Mouse (Mus musculus): ENCODE results near the gene Atp5h.
A peak's percentile ranks its signal among the peaks of the same experiment; 100 is the strongest.
"Not testable (repeated sequence)": the region's sequence is repeated elsewhere in the genome, so short reads cannot be mapped to it uniquely, and the experiment has no call there.

The Atp5h gene

DNA sequence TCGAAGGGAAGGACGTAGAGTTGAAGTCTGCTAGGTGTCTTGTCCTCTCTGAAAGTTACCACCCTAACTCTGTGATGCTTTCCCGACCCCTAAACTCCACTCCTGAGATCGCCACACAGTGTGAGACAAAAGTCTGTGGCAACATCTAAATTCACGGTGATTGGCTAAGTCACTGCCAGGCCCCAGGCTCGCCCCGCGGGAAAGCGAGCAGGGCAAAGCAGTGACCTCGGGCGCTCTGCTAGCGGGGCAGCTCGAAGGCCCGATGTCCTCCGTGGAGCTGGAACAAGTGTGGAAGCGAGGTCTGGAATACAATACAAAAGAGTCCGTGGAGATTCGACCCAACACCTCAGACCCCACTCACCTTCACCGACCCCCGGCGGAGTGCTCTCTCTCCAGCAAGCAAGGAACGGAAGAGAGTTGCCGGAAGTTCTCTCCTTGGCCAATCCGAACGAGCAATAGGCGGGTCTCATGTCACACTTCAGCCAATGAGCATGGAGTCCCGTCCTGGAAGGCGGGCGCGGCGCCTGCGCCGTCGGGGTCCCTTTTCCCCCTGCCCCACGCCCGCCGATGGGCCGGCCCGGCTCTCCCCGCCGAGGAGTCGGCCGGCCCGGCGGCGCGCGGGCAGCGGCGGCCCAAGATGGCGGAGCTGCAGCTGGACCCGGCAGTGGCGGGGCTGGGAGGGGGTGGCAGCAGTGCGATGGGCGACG lies at the start of gene Atp5h, which contains the start of gene Kctd2:
Gene Atp5h, minus strand, starts transcription at position 432 of the 707 bp plus-strand sequence.
Gene Kctd2, plus strand, starts transcription at position 598 of the 707 bp plus-strand sequence.
- peak; percentile 76 for DNase-seq (ENCODE audit: low spot score)

DNA sequence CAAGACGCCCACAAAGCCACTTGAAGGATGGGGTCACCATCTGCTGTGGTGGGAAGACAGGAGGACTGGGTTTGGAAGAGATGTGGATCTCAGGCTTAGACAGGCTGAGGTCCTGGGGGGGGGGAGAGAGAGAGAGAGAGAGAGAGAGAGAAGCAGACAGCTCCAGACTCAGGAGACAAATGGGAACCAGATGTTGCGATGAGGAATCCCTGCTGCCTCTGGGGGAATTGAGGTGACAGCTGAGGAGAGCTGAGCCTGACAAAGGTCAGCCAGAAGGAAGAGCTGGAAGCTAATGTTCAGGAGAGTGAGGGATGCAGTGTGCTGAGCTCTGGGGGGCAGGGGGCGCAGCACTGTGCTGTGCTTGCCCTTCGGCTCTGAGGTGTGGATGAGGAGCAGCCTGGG lies 47.5 kb upstream of the Atp5h start:
- DNase-seq (ENCODE audit: low spot score), result no peak

DNA sequence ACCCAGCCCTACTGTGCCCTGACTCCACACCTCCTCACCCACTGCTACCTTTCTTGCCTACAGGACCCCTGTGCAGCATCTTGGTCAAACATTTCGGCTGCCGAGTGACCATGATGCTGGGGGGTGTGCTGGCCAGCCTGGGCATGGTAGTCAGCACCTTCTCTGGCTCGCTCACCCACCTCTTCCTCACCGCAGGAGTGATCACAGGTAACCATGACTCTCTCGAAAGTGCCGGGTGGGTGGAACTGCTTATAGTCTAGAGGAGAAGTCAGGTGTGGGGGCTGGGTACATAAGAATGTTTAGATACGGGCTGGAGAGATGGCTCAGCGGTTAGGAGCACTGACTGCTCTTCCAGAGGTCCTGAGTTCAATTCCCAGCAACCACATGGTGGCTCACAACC lies 45.1 kb upstream of the Atp5h start:
- no peak for DNase-seq (ENCODE audit: low spot score)

DNA sequence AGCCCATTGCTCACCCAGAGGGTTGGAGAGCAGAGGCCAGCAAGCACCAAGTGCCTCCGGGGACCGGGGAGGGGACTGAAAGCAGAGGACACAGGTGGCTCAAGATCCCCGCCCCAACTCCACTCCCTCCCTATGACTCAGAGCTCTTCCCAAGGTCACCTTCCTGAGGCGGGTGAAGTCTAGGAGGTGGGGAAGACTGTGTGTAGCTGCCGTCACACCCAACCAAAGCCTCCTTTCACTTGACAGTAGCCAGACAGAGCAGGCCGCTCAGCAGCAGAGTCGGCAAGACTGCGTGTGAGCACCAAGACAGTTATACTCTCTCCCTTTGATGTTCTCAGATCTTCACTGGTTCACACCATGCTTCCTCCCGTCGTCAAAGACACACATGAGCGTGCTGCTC lies 43.6 kb upstream of the Atp5h start:
- no peak for DNase-seq (ENCODE audit: low spot score)

DNA sequence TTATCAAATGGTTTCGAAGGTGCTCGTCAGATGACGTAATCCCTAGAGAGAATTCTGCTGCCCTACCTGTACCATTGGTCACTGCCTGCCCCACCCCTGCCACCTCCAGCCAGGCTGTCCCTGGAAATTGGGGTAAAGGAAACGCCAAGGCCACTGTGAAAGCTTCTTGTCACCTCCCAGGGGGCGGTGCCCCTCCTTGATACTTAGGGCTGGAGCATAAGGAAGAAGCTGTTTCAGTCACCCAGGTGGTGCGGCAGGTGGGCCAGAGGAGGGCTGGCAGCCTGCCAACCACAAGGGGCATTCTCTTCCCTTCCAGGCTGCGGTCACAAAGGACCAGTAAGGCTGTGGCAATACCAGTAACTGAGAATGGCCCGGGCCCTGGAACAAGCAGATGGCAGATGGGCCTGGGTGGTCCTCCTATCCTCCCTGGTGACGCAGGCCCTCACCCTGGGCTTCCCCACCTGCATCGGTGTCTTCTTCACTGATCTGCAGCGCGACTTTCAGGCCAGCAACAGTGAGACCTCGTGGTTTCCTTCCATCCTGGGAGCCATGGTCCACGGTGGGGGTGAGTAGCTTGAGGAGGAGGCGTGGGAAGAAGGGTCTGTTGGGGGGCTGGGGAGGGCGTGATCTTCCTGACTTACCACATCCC lies 42.6 kb upstream of the Atp5h start, which contains the start of gene Slc16a5:
Gene Slc16a5, plus strand, starts transcription at position 232 of the 649 bp plus-strand sequence.
- no peak for DNase-seq (ENCODE audit: low spot score)

DNA sequence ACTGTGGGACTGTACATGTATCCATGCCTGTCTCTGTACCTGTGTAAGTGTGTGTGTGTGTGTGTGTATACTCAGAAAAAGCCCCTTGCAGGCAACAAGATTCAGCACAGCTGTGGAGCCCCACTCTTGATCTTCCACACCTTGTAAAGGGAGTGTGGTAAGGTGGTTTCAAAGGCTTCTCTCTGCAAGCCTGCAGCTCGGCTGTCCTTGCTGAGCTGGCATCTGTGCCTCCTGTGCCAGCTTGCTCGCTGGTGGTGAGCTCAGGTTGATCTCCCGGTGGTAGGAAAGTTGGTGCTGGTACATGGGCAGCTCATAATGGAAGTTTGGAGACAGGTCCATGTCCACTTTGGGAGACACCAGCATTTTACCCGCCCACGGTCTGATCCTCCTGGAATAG lies 42.1 kb upstream of the Atp5h start:
- DNase-seq (ENCODE audit: low spot score), result no peak

DNA sequence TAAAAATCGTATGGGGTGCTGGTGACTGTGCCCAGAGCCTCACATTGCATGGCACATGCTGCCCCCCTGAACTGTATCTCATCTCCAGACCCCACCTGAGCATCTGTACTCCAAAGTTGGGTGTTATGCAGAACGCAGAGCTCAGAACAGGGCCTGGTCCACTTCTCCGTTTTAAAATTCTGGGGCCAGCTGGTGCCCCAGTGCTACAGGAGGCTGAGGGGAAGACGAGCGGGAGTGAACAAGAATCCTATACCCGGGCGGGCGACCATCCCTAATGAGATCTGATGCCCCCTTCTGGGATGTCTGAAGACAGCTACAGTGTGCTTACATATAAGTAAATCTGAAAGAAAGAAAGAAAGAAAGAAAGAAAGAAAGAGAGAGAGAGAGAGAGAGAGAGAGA lies 41.2 kb upstream of the Atp5h start:
- DNase-seq (ENCODE audit: low spot score), result no peak

DNA sequence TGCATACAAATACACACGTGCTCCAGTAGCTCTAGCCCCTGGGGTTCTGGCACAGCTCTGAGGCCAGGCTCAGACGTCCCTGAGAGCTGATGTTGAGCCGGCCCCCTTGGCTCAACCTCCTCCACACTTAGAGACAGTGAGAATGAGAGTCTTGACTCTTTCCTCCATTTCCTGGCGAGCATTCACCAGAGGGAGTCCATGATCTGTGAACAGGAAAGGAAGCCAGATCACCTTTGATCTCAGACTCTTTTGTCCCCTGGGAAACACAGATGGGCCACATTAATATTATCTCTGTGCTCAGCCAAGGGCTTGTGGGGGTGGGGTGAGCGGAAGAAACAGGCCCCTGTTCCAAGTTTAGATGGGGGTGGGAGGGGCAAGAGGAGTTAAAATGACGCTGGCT lies 37.6 kb upstream of the Atp5h start:
- DNase-seq (ENCODE audit: low spot score), result no peak

DNA sequence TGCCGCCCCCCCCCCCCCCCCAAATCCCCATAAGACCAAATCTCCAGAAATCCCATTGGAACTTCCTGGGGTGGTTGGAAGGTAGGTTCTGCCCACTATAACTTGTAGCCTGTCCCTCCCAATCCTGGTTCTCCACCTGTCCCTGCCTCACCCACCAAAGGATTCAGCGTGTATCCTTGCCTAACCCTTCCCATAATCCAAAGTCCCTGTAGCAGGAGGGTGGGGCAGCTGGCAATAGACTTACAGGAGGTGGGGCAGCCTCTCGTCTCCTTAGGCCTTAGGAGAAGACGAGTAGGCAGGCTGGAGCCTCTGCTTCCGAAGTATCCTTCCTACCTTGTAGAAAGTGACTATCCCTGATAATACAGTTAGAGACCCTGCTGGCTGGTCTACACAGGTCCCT lies 36.4 kb upstream of the Atp5h start:
- DNase-seq (ENCODE audit: low spot score), result no peak

DNA sequence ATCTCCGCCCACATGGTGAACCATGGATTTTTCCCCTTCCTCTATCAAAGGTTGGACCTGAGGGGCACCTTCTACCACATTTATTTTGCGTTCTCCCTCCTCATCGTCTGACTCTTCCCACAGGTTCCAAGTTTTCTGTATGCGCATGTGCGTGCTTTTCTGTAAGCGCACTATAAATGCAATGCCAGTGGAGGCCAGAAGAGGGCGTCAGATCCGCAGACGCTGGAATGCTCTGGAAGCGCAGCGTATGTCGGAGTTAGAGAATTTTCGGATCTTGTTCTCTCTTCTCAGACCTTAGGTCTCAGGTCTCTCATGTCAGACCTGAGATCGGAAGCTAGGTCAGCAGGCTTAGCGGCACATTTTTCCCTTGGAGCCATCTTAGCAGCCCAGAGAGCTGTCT lies 35.9 kb upstream of the Atp5h start:
- DNase-seq (ENCODE audit: low spot score), result no peak

DNA sequence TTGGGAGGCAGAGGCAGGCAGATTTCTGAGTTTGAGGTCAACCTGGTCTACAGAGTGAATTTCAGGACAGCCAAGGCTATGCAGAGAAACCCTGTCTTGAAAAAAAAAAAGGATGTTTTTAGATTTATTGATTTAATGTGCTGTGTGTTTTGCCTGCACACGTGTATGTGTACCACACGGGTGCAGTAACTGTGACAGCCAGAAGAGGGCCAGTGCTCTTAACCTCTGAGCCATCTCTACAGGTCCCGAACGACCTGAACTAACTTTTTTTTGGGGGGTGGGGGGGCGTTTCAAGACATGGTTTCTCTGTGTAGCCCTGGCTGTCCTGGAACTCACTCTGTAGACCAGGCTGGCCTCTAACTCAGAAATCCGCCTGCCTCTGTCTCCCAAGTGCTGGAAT lies 35.1 kb upstream of the Atp5h start:
- DNase-seq (ENCODE audit: low spot score), result not testable (repeated sequence)

DNA sequence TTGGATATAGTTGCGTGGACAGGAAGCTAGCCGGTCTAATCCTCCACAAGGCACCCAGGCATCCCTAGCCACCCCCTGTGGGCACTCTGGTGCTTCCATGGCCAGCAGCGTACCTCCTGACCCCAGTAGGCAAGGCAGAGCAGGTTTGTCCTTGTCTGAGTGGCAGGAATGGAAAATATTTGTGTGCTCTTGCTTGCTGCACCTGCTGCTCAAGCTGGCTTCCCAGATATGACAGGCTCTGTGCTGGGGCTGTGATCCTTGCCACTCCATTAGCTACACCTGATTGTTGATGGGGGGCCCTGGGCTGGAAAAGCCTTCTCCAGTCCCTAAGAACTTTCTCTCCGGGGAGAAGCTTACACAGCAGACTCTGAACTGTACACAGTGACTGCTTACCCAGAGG lies 33.5 kb upstream of the Atp5h start:
- DNase-seq (ENCODE audit: low spot score), result no peak

DNA sequence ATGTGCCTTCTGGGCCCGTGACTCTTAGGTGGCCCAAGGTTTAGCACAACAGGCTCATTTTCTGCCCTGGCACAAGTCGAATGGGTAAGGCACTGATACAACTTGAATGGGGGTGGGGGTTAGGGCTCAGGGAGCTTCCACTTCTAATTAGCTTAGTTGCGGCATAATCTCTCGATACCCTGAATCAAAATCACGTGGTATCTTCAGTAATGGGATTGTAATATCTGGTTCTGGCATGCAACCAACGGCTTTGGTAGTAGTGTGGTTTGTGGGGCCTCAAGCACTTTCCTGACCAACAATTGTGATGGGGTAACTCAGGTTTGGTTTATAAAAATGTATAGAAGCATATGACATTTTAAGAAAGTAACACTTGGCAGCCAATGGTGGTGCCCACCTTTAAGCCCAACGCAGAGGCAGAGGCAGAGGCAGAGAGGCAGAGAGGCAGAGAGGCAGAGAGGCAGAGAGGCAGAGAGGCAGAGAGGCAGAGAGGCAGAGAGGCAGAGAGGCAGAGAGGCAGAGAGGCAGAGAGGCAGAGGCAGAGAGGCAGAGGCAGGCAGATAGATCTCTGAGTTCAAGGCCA lies 32.6 kb upstream of the Atp5h start:
- DNase-seq (ENCODE audit: low spot score), result no peak

DNA sequence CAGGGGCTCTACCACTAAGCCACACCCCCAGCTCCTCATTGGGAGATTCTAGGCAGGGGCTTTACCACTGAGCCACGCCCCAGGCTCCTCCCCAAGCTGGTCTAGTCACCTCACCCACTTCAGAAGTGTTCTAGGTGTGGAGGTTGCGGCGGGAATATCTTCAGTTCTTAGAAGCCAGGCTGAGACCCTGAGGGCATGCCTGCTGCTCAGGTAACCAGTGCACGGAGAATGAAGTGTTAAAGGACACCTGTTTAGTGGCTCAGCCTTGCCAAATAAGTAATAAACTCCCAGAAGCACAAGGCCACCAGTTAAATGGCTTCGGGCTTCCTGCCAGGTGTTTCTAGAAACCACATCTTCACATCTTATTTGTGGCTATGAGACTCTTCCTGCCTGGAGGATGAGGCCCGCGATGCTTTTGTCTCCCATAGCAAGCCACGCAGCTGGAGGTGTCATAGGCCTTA lies 32.0 kb upstream of the Atp5h start:
- no peak for DNase-seq (ENCODE audit: low spot score)

DNA sequence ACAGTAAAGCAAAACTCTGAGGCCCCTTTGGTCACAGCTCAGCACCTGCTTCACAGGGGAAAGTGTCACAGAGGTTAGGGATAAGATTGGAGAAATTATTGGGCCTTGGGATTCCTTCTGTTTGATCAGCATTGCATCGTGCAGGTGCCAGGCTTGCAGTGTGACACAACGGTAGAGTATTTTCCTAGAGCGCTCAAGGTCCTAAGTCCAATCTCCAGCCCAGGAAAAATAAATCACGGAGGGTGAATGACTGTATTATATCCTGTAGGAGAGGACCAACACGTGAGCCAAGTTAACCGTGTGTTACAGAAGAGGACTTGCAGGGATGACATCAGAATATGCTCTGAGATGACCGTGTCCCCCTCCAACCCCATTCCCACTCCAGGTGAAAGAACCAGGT lies 30.4 kb upstream of the Atp5h start:
- no peak for DNase-seq (ENCODE audit: low spot score)

DNA sequence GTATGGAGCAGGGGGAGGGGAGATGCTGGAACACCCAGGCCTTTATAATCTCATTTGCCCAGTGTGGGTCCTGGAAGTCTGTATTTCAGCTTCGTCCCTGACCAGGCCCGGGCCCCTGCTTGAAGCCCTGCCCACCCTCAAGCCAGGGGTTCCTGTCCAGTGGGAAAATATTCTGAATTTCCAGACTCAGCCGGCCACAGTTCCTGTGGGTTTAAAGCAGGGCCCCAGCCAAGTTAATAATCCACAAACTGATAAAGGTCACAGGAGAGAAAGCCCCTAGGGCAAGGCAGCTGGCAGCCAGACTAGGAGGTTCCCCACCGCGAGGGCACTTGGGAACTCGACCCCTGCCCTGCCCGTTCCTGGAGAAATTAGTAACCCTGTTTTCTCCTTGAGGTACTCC lies 29.2 kb upstream of the Atp5h start:
- no peak for DNase-seq (ENCODE audit: low spot score)

DNA sequence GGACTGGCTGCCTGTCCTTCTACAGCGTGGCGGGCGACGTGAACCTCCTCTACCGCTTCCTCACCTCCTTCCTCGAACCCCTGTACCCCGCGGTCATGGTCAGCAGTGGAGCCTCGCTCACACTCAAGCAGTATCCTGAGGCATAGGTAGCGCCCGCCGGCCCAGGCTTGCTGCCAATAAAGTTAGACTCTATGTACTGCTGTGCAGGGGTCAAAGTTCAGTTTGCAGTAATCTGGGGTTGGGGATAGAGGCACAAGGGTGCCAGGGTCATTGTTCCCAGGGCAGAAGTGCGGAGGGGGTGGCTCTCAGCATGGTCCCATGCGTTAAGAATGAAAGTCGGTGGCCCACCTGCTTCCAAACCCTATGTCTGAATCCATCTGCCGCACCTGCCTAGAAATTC lies 28.3 kb upstream of the Atp5h start:
- no peak for DNase-seq (ENCODE audit: low spot score)

DNA sequence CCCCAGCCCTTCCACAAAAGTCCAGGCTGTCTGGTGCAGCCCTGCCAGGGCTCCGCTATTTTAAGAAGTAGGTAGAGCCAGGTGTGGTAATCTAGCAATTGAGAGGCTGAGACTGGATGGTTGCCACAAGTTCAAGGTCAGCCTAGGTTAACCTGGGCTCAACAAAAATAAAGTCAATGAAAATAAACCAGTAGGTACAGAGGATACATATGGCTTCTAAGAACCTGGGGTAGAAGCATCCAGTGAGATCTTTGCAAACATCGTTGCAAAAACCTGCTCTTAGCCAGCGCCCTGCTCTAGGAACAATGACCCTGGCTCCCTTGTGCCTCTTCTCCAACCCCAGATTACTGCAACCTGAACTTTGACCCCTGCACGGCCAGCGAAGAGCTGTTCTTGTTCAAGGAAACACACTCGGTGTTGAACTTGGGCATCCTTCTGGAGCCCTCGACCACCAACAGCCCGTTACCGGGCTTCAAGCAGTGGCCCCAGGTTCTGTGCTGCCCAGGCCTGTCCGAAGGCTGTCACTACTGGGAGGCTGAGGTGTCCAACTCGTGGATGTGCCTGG lies 27.6 kb upstream of the Atp5h start:
- no peak for DNase-seq (ENCODE audit: low spot score)

DNA sequence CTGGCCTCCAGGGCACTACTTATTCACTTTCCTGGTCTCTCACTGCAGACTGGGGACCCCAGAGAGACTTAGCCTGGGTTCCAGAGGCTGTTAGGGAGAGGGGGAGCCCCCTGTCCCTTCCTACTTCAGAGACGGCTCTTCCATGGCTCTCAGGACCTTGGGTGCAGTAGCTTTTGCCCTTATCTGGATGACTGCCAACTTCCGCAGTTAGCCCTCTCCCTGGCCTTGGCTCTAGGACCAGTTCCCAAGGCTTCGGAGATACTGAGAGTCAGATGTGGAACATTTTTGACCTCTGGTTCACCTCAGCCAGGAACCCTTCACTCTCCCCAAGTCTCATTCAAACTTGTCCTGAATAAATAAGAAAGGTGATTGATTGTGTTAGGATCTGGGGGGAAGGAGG lies 27.1 kb upstream of the Atp5h start:
- no peak for DNase-seq (ENCODE audit: low spot score)

DNA sequence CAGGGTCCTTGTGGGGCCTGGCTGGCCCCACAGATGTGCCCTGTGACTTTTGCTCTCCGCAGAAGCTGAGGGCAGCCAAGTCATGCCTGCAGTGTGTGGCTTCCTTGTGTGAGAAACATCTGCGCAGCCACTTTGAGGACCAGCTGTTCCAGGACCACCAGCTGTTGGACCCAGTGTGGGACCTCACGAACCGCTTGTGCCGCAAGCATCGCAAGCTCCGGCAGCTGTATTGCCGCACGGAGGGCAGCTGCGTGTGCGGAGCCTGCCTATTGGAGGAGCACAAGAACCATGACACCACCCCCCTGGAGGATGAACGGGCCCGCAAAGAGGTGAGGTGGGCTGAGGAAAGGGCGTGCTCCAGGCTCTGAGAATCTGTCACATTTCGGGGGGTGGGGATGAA lies 21.7 kb upstream of the Atp5h start:
- DNase-seq (ENCODE audit: low spot score), result no peak

DNA sequence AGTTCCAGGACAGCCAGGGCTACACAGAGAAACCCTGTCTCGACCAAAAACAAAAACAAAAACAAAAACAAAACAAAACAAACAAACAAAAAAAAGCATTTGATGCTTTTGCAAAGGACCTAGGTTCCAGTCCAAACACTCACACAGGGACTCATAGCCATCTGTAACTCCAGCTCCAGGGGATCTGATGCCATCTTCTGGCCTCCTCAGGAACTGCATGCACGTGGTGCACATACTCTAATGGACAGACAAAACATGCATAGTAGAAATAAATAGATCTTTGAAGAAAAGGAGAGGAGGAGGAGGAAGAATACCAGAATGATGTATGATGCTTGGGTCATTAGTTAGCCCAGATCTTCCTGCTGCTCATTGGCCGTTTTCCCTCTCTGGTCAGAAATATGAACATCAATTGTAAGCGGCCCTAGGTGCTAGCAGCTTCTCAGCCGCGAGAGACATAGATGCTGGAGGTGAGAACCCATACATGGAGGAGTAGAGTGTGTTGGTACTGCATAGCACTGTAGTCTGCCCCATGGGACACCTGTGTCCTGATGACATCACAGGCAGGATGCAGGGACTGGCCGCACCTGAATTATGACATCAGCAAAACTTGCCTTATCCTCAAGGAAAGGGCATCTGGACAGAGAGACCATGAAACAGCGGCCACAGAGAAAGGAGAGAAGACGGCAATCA lies 20.3 kb upstream of the Atp5h start, which contains the start of gene Trim80:
Gene Trim80, plus strand, starts transcription at position 640 of the 690 bp plus-strand sequence.
- DNase-seq (ENCODE audit: low spot score), result no peak

DNA sequence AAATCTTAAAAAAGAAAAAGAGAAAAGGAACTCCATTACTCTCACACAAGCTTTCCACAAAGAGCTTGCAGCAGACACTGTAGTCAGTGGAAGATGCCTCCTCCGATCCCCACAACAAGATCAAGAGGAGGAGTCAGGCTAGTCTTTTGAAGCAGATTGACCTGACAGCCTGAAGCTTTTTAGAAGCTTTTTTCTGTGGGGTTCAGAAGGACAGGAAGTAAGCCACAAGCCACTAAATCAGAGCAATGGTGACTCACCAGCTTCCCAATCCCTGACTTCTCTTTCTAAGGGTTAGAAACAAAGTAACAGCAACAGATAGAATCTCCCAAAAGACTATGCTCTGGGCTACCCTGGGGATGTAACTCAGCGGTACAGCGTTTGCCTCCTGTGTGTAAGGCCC lies 19.6 kb upstream of the Atp5h start:
- no peak for DNase-seq (ENCODE audit: low spot score)

Data from urinary bladder, postnatal 10 days (tissue).